Mouse (Mus musculus) G1E (cell line): ENCODE measurements at regions not wholly inside any gene's neighbourhood (a gene's known extent, or its start where the extent isn't known, plus 50 kb on each side); places are given as distances from the start of the nearest gene placed in this dataset.

Source experiments
- CTCF ChIP-seq: IDR thresholded peaks from 2 replicates; pipeline ENCODE4 v1.5.1; 2012; ENCODE audit warnings: low read depth, low read length, inconsistent platforms, mixed read lengths
- GATA1 ChIP-seq: IDR thresholded peaks from 2 replicates; pipeline ENCODE4 v1.6.1; 2012; ENCODE audit warnings: borderline replicate concordance, low read length, inconsistent platforms, mixed read lengths
- GATA2 ChIP-seq: IDR thresholded peaks from 2 replicates; pipeline ENCODE4 v1.6.1; 2012; ENCODE audit warnings: low read depth, low read length, inconsistent platforms, borderline replicate concordance
- TAL1 ChIP-seq: conservative IDR thresholded peaks from 2 replicates; pipeline ENCODE4 v1.6.1; 2012; ENCODE audit warnings: low read depth, low read length, inconsistent platforms, mixed read lengths

DNA sequence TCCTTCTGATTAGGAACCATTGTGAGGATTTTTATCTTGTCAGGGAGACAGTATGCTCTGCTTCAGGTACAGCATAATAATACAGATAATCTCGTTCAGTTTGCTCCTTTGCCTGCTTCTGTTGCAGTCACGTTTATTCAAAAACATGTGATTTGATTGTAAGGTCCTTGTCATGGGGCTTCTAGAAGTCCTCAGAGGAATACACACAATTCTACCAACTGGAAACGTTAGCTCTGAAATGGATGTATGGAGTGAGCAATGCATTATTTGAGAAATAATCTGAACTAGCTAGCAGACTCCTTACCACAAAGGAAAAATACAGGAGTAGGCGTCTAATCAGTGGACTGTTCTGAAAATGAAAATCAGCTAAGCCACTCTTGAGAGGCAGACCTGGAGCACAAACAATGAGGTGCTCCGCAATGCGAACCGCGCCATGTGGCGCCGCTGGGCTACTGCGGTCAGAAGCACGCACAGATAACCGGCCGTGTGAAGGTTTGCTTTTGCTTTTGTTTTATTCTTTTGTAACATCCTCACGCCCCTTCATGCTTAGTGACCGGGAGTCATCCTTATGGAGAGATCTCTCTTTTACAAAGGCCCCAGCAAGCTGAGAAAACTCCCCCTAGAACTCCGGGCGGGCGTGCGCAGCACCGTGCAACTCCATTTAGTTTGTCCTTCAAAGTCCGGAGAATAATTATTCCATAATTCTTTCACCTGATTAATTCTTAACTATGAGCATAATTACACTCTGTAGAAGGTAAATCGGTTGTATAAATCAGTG lies 419.7 kb downstream of the Nova1 start:
- TF ChIP-seq CTCF (no peak), TAL1 (no peak), GATA2 (no peak), GATA1 (no peak)
